Mouse (Mus musculus) lung, embryonic 14.5 days (tissue): ENCODE measurements around the gene Uqcc3. TPM values are rescaled to one million over a fixed set of nuclear protein-coding genes. Genes with fewer than 3 reads are reported as not detected.
"Not testable (repeated sequence)": the region's sequence is repeated elsewhere in the genome, so short reads cannot be mapped to it uniquely, and the experiment has no call there.

Source experiments
- ATAC-seq: fragments of 200-750 bp; cut with Nextera tagmentation; 2 replicates; pipeline ENCODE4 v1.8.0; 2017; ENCODE audit warnings: mild to moderate bottlenecking, moderate TSS enrichment, moderate library complexity; ENCODE audit not compliant: insufficient read depth
- DNase-seq: peaks from one replicate; pipeline ENCODE4 v3.0.0-alpha.2; 2015
- H3K27ac ChIP-seq: fragments of 300-500 bp; sonication (generic); 2 replicates; pipeline ENCODE4 v1.5.1; 2014; ENCODE audit warnings: low read depth, mild to moderate bottlenecking, moderate library complexity
- H3K27me3 ChIP-seq: fragments of 300-500 bp; sonication (generic); 2 replicates; pipeline ENCODE4 v1.6.1; 2014; ENCODE audit warnings: low read length, control low read depth; ENCODE audit not compliant: insufficient read depth
- H3K36me3 ChIP-seq: fragments of 300-500 bp; sonication (generic); 2 replicates; pipeline ENCODE4 v1.6.1; 2014; ENCODE audit warnings: control low read depth; ENCODE audit not compliant: insufficient read depth
- H3K4me1 ChIP-seq: fragments of 300-500 bp; sonication (generic); 2 replicates; pipeline ENCODE4 v1.6.1; 2014; ENCODE audit warnings: antibody characterized with exemption, control low read depth; ENCODE audit not compliant: insufficient read depth
- H3K4me2 ChIP-seq: fragments of 300-500 bp; sonication (generic); 2 replicates; pipeline ENCODE4 v1.6.1; 2014; ENCODE audit warnings: mild to moderate bottlenecking
- H3K4me3 ChIP-seq: fragments of 300-500 bp; sonication (generic); 2 replicates; pipeline ENCODE4 v1.5.1; 2014; ENCODE audit warnings: low read depth, low read length
- H3K9ac ChIP-seq: fragments of 300-500 bp; sonication (generic); 2 replicates; pipeline ENCODE4 v1.6.1; 2014
- H3K9me3 ChIP-seq: fragments of 300-500 bp; sonication (generic); 2 replicates; pipeline ENCODE4 v1.6.1; 2016; ENCODE audit warnings: low read depth, low read length, control low read depth
- CTCF ChIP-seq: IDR thresholded peaks from 2 replicates; pipeline ENCODE4 v1.5.1; 2016; ENCODE audit warnings: antibody characterized with exemption, low read depth
- WGBS: fragments of 180-500 bp; shearing (Covaris S2); extraction: QIAGEN DNeasy Blood & Tissue Kit; methylation state at CpG from one replicate; pipeline ENCODE4 v1.1.7; 2014; 5-methylcytosine and 5-hydroxymethylcytosine counted together
- polyA plus RNA-seq: library from polyadenylated mRNA; unstranded; fragments of >200 nt; fragmentation: Nextera tagmentation; extraction: Ambion mirVana; gene quantifications from 2 replicates; pipeline ENCODE4 v1.2.1, GENCODE M21; 2014

Gene Uqcc3
- polyA plus RNA-seq, 1 experiment from 2014 or later = 53.9 TPM

DNA sequence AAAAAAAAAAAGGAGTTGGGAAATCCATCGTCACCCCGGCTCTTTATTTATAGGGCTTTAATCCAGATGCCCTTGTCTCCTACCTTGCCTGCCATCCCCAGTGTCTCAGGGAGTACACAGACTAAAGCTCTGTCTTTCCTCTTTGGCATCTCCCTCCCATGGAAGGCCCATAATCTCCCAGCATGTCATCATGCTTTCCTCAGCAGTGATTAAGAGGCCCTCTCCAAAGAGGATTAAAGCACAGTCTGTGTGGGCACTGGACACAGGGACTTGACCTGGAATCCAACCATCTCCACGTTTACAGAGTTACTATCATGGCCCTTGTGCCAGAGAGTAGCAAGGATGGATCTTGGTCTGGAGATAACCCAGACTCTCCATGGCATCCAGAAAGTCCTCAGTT is 2.9 kb upstream of the Uqcc3 start, which contains the start of the genes Lbhd1 and Gm49403:
Lbhd1 (plus strand) TSS at position 117 of the 400 bp plus-strand sequence.
Gm49403 (plus strand) TSS at position 315 of the 400 bp plus-strand sequence.
- Histone ChIP-seq H3K9me3 (no peaks in the 10 kb centered on the region), H3K27ac (no peak within 1 kb of the TSS), H3K27me3 (no peaks in the 10 kb centered on the region), H3K36me3 (no peaks in the 10 kb centered on the region), H3K4me3 (no peak within 1 kb of the TSS), H3K9ac (no peak within 1 kb of the TSS), H3K4me2 (no peak within 1 kb of the TSS), H3K4me1 (no peaks in the 10 kb centered on the region)
- DNase-seq = no peak
- TF ChIP-seq CTCF = no peak
- WGBS = 71% methylated on average over 3 of the region's 3 CpGs
- no peak for ATAC-seq

DNA sequence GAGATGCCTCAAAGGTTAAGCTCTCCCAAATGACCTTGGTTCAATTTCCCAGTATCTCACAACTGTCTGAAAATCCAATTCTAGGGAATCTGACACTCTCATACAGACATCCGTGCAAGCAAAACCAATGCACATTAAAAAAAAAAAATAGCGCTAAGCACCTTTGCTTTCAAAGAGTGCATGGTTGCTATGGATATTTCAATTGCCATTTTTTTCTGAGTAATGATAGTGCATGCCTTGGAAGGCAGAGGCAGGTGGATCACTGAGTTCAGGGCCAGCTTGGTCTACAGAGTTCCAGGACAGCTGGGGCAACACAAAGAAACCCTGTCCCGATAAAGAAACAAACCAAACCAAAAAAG is 290 bp upstream of the Uqcc3 start:
- Histone ChIP-seq H3K27ac (0 out of 2 replicates have a peak overlapping the region, but pooled peaks have one; percentile 83), H3K36me3 (peaks cover 10% of the 10 kb centered on the region), H3K4me2 (peak overlapping the region; percentile 87), H3K9ac (peak overlapping the region; percentile 90), H3K4me3 (peak overlapping the region; percentile 82), H3K9me3 (no peaks in the 10 kb centered on the region), H3K27me3 (no peaks in the 10 kb centered on the region), H3K4me1 (no peaks in the 10 kb centered on the region)
- TF ChIP-seq CTCF = no peak
- 10% methylated on average over 3 of the region's 3 CpGs for WGBS
- DNase-seq = no peak
- peak; percentile 43 for ATAC-seq

DNA sequence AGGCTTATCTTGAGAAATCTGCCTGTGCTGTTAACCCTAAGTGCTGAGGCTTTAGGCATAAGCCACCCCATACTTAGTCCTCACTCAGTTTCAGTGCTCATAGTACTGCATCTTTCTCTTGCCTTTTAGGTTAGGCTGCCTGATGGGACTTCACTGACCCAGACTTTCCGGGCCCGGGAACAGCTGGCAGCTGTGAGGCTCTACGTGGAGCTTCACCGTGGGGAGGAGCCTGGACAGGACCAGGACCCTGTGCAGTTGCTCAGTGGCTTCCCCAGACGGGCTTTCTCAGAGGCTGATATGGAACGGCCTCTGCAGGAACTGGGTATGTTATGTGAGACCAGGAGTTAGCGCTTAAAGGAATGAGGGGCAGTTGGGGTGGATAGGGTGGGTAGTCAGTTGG is 5.7 kb downstream of the Uqcc3 start:
- Histone ChIP-seq H3K27me3 (no peaks in the 10 kb centered on the region), H3K9ac (no peak overlapping the region), H3K27ac (no peak overlapping the region), H3K36me3 (peaks cover 37% of the 10 kb centered on the region), H3K4me2 (no peak overlapping the region), H3K4me1 (peaks cover 6% of the 10 kb centered on the region; the same call in 1 of the 2 replicates), H3K9me3 (no peaks in the 10 kb centered on the region), H3K4me3 (no peak overlapping the region)
- 89% methylated on average over 7 of the region's 7 CpGs for WGBS
- ATAC-seq (no peak), DNase-seq (no peak)
- no peak for TF ChIP-seq CTCF

DNA sequence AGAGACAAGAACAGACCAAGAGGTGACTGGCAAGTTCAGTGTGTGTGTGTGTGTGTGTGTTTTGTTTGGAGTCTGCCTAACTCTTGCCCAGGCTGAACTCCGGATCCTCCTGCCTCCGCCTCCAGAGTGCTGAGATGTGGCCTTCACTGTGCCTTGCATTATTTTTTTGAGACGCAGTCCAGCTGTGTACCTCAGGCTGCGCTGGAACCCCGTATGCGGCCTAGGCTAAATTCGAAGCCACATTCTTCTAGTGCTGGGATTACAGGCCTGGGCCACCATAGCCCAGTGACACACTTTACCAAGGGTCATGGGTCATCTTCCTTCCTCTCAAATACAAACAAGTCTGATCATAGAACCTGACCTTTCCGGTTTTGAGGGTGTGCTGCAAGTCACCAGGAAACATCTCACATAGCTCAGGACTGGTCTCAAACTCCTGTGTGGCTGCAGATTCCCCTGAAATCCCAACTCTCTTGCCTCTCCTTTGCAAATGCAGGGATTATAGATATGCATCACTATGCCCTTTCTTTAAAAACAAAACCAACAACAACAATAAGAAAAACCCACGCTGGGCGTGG is 8.4 kb downstream of the Uqcc3 start:
- Histone ChIP-seq H3K9ac (peak overlapping the region; percentile 94), H3K27ac (peak overlapping the region; percentile 76), H3K27me3 (no peaks in the 10 kb centered on the region), H3K4me3 (peak overlapping the region; percentile 98), H3K36me3 (peaks cover 37% of the 10 kb centered on the region), H3K4me2 (peak overlapping the region; percentile 93), H3K9me3 (no peaks in the 10 kb centered on the region), H3K4me1 (peaks cover 6% of the 10 kb centered on the region; the same call in 1 of the 2 replicates)
- 66% methylated on average over 10 of the region's 10 CpGs for WGBS
- ATAC-seq (no peak), DNase-seq (no peak)
- no peak for TF ChIP-seq CTCF

DNA sequence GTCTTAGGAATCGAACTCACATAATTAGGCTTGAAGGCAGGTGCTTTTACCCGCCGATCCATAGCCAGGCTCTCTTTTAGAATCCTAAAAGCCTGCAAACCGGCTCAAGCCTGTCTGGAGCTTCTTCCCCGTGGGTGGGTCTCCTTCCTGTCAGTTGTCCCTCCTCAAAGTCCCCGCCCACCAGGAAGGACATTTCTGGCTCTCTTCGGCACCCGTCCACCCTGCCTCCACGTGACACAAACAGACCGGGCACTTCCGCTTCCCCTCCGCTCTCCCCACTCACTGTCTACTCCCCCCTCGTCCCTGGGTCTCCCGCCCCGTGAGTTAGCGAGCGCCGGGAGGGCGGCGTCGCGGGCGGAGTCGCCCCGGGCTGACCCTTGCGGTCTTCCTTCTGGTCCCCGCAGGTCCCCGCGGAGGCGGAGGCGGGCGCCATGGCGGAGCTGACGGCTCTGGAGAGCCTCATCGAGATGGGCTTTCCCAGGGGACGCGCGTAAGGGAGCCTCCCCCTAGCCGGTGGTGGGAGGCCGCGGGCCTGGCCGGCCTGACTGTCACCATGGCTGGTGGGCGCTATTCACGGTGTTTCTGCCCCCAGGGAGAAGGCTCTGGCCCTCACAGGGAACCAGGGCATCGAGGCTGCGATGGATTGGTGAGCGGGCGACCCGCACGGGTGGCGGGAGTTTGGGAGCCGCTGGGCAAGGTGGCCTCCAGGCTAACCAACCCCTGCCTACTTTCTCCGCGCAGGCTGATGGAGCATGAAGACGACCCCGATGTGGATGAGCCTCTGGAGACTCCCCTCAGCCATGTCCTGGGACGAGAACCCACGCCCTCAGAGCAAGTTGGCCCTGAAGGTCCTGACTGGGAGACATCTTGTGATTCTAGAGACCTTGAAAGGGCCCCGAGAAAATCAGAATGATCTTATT is 9.2 kb downstream of the Uqcc3 start, which contains the start of gene Ubxn1:
Ubxn1 (plus strand) TSS at position 230 of the 920 bp plus-strand sequence.
- H3K4me2 ChIP-seq = peak within 1 kb of the TSS; percentile 93
- peaks cover 33% of the 10 kb centered on the region for H3K36me3 ChIP-seq
- peak within 1 kb of the TSS; percentile 76 for H3K27ac ChIP-seq
- H3K27me3 ChIP-seq = no peaks in the 10 kb centered on the region
- DNase-seq (peak; percentile 97), ATAC-seq (peak; percentile 98)
- 1% methylated on average over 56 of the region's 59 CpGs for WGBS
- H3K9ac ChIP-seq = peak within 1 kb of the TSS; percentile 94
- no peak for TF ChIP-seq CTCF
- peak within 1 kb of the TSS; percentile 98 for H3K4me3 ChIP-seq
- peaks cover 6% of the 10 kb centered on the region; the same call in 1 of the 2 replicates for H3K4me1 ChIP-seq
- H3K9me3 ChIP-seq = no peaks in the 10 kb centered on the region

DNA sequence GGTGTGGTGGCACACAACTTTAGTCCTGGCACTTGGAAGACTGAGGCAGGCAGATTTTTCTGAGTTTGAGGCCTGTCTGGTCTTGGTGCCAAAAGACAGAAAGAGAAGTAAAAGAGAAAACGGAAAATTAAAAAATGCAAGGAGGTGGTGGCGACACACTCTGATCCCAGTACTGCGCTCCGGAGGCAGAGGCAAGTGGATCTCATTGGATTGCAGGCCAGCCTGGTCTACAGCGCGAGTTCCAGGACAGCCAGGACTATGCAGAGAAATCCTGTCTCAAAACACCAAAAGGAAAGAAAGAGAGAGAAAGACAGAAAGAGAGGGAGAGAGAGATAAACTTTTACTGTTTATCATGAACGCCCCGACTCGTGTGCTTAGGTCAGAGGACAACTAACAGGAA is 9.9 kb downstream of the Uqcc3 start:
- DNase-seq = peak; percentile 30
- H3K27ac ChIP-seq = peak overlapping the region; percentile 63; the same call in 1 of the 2 replicates
- H3K27me3 ChIP-seq = no peaks in the 10 kb centered on the region
- H3K4me3 ChIP-seq = peak overlapping the region; percentile 98
- H3K9ac ChIP-seq = peak overlapping the region; percentile 94
- H3K36me3 ChIP-seq = peaks cover 26% of the 10 kb centered on the region
- no peaks in the 10 kb centered on the region for H3K9me3 ChIP-seq
- 36% methylated on average over 9 of the region's 9 CpGs for WGBS
- ATAC-seq = peak; percentile 52; the same call in 1 of the 2 replicates
- peaks cover 6% of the 10 kb centered on the region; the same call in 1 of the 2 replicates for H3K4me1 ChIP-seq
- no peak for TF ChIP-seq CTCF
- peak overlapping the region; percentile 93 for H3K4me2 ChIP-seq

DNA sequence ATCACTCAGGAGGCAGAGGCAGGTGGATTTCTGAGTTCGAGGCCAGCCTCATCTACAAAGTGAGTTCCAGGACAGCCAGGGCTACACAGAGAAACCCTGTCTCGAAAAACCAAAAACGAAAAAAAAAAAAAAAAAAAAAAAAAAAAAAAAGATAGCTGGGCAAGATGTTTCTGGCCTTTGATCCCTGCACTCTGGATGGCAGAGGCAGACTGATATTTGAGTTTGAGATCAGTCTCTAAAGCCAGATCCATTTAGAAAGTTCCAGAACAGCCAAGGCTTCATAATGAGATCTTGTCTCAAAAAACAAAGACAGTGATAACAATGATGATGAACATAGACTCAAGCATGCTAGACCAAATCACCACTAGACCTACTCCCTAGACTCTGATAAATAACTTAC is 10.3 kb downstream of the Uqcc3 start:
- H3K4me2 ChIP-seq = peak overlapping the region; percentile 93
- not testable (repeated sequence) for DNase-seq, ATAC-seq, H3K4me1 ChIP-seq, H3K27ac ChIP-seq, H3K27me3 ChIP-seq, H3K9me3 ChIP-seq
- H3K36me3 ChIP-seq = peaks cover 21% of the 10 kb centered on the region
- peak overlapping the region; percentile 94; the same call in 1 of the 2 replicates for H3K9ac ChIP-seq
- WGBS = 78% methylated on average over 3 of the region's 3 CpGs
- H3K4me3 ChIP-seq = peak overlapping the region; percentile 98; the same call in 1 of the 2 replicates
